Mouse (Mus musculus): ENCODE data around the gene Gabrd. TPM values are rescaled to one million over a fixed set of nuclear protein-coding genes. Genes with fewer than 3 reads are reported as not detected.
A peak's percentile ranks its signal among the peaks of the same experiment; 100 is the strongest.
"Not testable (repeated sequence)": the region's sequence is repeated elsewhere in the genome, so short reads cannot be mapped to it uniquely, and the experiment has no call there.

Gene Gabrd
- total RNA-seq (2021) = not detected
- long read RNA-seq, experiment 1 = 0 reads
- long read RNA-seq, experiment 2 = 0 reads

DNA sequence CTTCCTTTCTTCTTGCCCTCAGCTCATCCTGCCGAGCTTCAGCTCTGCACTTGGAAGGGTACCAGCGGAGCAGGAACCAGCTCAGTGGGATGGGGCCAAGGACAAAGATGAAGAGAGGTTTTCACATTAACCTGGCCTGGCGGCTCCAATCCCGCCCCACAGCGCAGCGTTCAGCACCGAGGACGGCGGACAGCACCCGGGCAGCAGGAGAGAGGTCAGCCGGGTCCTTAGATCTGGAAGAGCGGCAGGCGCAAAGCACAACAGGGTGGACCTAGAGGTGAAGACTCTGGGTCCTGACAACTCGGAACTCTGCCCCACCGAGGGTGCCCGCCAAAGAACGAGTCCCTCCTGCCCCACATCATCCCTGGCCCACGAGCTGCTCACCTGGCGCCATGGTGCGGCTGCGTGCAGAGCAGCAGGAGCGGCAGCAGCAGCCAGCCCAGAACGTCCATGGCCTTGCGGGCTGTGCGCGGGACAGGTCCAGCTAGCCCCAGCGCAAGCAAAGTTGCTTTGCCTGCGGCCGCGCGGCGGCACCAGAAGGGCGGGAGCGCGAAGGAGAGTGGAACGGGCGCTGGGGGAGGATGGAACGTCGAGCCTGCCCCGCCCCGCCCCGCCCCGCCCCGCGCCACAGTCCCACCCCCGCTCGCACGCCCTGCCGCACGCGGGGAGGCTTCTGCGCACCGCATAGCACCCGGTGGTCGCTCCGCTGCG lies at the start of gene Gabrd:
Gene Gabrd, minus strand, starts transcription at position 602 of the 711 bp plus-strand sequence.
- intact Hi-C loops (cut with DNase I) = no loop called here
- DNase-seq = peak; percentile 58 to 82

GRCm38 (mm10) chr4:155442808-155443207 lies 44.9 kb upstream of the Gabrd start:
- no peak for DNase-seq
- intact Hi-C loops (cut with DNase I) = no loop called here

DNA sequence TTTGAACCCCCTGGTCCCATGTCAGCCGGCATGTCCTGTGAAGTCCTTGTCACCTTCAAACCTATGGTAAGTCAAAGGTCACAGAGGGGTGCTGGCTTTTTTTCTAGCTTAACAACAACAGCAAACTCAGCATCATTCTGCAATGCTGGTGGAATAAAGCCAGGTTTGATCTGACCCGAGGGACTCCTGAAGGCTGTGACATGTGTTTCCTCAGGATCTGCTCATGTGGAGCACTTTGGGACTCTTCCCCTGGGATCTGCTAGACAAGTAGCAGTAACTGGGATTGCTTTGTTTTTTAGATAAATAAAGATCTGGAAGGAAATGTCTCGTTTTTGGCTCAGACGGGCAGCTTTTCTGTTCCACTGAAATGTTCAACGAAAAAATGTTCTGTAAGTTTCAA lies 36.1 kb upstream of the Gabrd start:
- peak in 1 of 2 experiments; percentile 23 for DNase-seq
- intact Hi-C loops (cut with DNase I) = no loop called here

DNA sequence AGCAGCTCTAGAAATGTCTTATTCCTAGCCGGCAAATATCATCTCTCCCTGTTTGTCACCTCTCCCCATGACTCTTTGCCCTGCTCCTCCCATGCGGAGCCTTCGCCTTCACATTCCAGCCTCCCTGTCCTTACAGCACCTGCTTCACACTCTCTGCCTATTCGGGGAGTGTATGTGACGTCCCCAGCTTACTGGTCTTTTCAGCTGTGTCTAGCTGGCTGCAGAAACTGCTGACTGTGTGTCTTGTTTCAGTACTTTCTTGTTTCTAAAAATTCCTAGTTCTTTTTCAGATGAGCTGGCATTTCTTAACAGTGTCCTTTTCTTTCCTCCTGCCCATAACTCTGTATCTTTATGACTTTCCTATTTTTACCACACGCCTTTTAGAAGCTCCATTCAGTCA lies 34.4 kb upstream of the Gabrd start:
- intact Hi-C loops (cut with DNase I) = no loop called here
- DNase-seq = no peak

GRCm38 (mm10) chr4:155429202-155429601 lies 31.3 kb upstream of the Gabrd start:
- no peak for DNase-seq
- intact Hi-C loops (cut with DNase I) = no loop called here

DNA sequence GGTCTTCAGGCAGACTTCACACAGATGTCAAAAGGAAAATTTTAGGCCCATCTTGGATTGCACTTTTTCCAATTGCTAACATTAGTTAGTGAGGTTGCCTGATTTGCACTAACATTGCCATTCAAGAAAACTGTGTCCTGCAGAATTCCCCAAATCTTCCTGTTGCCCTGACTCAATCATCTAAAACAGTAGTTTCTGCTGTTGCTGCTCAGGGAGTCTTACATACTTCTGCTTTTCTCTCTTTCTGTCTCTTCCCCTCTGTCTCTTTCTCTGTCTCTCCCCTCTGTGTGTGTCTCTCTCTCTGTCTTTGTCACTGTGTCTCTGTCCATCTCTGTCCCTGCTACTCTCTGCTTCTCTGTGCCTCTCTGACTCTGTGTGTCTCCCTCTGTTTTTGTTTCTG lies 30.5 kb upstream of the Gabrd start:
- DNase-seq = no peak
- intact Hi-C loops (cut with DNase I) = no loop called here

- intact Hi-C loops (cut with DNase I) = no loop called here
- no peak for DNase-seq
These were observed 28.4 kb upstream of the Gabrd start for GRCm38 (mm10) chr4:155426272-155426671.

GRCm38 (mm10) chr4:155423988-155424387 lies 26.1 kb upstream of the Gabrd start:
- intact Hi-C loops (cut with DNase I) = no loop called here
- no peak for DNase-seq

GRCm38 (mm10) chr4:155421412-155422370 lies 23.8 kb upstream of the Gabrd start:
- intact Hi-C loops (cut with DNase I); DNase-seq: not testable (repeated sequence)

- intact Hi-C loops (cut with DNase I) = no loop called here
- peak in 1 of 2 experiments; percentile 8 for DNase-seq
These were observed 22.2 kb upstream of the Gabrd start for GRCm38 (mm10) chr4:155420137-155420536.

DNA sequence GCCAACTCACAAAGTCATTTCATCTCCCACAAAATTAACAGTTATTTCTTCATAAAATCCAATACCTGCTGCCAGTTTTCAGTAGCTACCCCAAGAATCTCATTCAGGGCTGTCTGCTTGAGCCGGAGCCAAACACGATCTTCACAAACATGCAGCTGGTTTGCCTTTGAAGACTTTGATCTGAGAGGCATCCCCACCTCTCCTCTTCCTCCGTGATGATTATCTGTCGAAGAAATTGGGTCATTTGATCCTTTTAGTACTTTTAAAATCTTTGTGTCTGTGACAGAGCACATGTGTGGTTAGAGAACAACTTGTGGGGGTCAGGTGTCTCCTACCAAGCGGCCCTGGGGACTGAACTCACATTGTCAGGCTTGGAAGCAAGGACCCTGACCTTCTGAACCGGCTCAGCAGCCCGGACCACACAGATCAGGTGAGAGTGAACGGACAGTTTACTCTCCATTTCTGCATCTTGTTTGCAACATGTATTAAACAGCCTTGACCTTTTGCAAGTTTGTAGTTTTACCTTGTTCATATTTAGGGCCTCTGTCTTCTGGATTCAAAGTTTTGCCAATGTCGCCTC lies 16.8 kb upstream of the Gabrd start:
- intact Hi-C loops (cut with DNase I) = no loop called here
- no peak for DNase-seq

- intact Hi-C loops (cut with DNase I) = no loop called here
- DNase-seq = no peak
These were observed 15.9 kb upstream of the Gabrd start for GRCm38 (mm10) chr4:155413641-155414335.

DNA sequence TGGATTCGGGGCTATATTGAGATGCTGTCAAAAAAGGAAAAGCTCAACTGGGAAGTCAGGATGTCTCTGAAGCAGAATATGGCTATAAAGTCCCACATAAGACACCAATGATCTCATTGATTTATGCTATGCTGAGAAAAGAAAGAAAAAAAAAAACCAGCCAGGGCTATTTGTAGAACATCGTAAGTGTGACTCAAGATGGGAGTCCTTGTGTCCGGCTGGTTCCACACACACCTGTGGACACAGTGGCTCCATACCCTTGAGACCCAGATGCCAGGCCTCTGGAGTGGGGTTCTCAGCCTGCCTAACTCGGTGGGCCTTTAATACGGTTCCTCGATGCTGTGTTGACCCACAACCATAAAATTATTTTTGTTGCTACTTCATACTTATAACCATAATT lies 14.2 kb upstream of the Gabrd start:
- no peak for DNase-seq
- intact Hi-C loops (cut with DNase I) = no loop called here

DNA sequence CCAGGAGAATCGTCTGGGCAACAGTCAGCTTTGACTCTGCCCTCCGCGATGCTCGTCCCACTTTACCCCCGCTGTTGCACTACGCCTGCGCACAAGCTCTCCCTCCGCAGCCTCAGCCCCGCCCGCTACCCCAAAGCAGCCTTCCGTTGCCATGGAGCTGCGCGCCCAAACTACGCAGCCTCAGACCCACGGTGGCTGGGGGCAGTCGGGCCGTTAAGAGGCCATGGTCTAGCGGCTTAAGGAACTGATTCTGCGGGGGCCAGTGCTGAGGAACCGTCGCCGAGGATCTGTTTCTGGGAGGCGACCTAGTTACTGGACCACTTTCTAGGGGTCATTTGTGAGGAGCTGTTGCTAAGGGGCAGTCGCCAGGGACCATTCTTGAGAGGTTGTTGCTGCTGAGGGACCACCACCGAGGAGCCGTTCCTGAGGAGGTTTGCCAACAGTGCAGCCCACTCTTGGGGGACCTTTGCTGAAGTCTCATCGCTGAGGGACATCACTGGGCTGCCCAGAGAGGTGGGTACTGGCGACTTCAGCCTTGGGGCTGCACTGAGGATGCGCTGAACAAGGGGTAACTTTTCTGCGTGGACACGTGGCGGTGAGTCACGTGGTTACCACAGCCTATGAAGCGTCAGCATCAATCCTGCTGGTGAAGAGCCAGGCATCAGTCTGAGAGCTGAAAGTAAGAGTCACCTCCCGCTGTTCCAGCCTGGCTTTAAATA lies 11.3 kb upstream of the Gabrd start, which contains the start of gene Cfap74:
Gene Cfap74, plus strand, starts transcription at position 133 of the 719 bp plus-strand sequence.
- intact Hi-C loops (cut with DNase I) = loop anchor here (5.0 kb wide), 1 partner anchor 87 kb away; no protein-coding TSS in a partner anchor

DNA sequence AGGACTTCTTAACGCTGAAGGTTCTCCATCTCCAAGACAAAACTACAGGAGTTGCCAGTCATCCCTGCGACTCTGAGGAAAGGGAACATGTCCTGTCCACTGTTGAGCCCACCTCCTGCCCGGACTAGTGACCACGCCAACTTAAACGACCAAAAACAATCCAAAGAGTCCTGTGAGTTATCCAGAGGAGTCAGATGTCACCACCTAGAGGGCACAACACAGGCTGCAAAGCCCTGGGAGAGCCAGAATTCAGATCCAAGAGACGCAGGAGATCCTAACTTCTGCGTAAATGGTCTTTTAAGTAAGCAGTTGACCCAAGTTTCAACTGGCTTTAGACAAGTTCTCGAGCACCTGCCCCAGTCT lies 10.8 kb upstream of the Gabrd start:
- no peak for DNase-seq
- intact Hi-C loops (cut with DNase I) = loop anchor here (5.0 kb wide), 1 partner anchor 86 kb away; no protein-coding TSS in a partner anchor

More for the DNA sequence above, 11.3 kb upstream of the Gabrd start, which contains the start of gene Cfap74:
- DNase-seq = peak; percentile 70 to 78

DNA sequence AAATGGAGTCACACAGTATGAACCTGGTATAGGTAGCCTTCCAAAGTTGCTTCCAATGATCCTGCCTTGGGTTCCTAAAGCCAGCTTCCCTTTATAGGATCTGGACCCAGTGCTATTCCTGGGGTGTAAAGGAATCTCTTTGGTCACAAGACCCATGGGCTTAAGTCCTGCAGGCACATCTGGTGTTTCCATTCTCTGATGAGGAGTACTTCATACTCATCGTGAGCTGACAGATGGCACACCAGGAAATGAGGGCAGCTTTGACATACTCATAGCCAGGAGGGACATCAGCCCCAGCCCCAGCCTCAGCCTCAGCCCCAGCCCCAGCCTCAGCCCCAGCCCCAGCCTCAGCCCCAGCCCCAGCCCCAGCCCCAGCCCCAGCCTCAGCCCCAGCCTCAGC lies 4.6 kb upstream of the Gabrd start:
- no peak for DNase-seq
- intact Hi-C loops (cut with DNase I) = no loop called here

- intact Hi-C loops (cut with DNase I) = no loop called here
- DNase-seq = no peak
These were observed 3.2 kb upstream of the Gabrd start for GRCm38 (mm10) chr4:155401121-155401520.

GRCm38 (mm10) chr4:155398222-155398540 lies 269 bp upstream of the Gabrd start:
- intact Hi-C loops (cut with DNase I) = no loop called here
- DNase-seq = no peak

- intact Hi-C loops (cut with DNase I) = no loop called here
- no peak for DNase-seq
These were observed 1.2 kb downstream of the Gabrd start for GRCm38 (mm10) chr4:155396751-155397150.

- intact Hi-C loops (cut with DNase I) = no loop called here
- DNase-seq = no peak
These were observed 2.4 kb downstream of the Gabrd start for GRCm38 (mm10) chr4:155395471-155395870.
